Mouse (Mus musculus) testis, adult 2 months (tissue): Measurements from ENCODE around the gene Map2k6.

Experiments
- CTCF ChIP-seq: fragments of 200-500 bp; IDR thresholded peaks from 2 replicates; pipeline ENCODE4 v1.5.1; 2012; ENCODE audit warnings: low read depth, mild to moderate bottlenecking, inconsistent platforms, low read length, moderate library complexity; ENCODE audit not compliant: control insufficient read depth, insufficient read depth, insufficient replicate concordance
- POLR2A ChIP-seq: fragments of 200-500 bp; IDR thresholded peaks from 2 replicates; pipeline ENCODE4 v1.6.1; 2012; ENCODE audit warnings: low read depth, mild to moderate bottlenecking, inconsistent platforms, low read length, moderate library complexity; ENCODE audit not compliant: control insufficient read depth

DNA sequence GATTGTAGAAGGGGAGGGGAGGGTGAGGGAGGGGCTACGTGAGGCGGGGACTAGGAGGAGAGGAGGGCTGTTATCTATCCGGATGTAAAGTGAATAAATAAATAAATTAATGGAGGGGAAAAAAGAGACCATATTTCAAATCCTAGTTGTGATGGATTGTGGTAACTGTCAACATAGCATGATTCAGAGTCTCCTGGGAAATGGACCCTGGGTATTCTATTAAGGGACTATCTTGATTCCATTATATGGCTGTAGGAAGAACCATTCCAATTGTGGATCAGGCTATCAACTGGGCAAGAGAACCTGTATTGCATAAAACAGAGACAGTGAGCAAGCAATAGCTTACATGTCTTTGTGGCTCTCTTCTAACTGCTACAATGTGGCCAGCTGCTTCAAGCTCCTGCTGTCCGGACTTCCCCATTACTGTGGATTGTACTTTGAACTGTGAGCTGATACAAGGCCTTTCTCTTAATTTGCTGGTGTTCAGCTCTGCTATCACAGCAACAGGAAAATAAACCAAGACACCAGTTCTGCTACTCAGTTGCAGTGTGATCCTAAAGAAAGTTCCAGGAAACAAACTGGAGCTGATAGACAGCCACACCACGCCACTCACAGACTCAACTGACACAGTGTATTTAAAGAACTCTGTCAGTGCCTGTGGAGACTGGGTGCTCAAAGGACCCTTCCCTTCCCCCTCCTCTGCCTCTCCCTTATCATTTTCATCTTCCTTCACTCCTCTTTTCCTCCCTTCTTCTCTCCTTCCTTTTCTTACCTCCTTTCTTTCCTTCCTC lies 77.6 kb downstream of the Map2k6 start:
- TF ChIP-seq CTCF = no peak
- TF ChIP-seq POLR2A = no peak
